Mouse (Mus musculus) hindbrain, postnatal 0 days (tissue): ENCODE data around the gene Rd3. TPM values are rescaled to one million over a fixed set of nuclear protein-coding genes. Genes with fewer than 3 reads are reported as not detected.

Experiments used
- ATAC-seq: fragments of 200-750 bp; cut with Nextera tagmentation; 2 replicates; pipeline ENCODE4 v1.8.0; 2017; ENCODE audit warnings: mild to moderate bottlenecking, moderate TSS enrichment, moderate library complexity
- DNase-seq: peaks from one replicate; pipeline ENCODE4 v3.0.0-alpha.2; 2015; ENCODE audit warnings: low spot score
- H3K27ac ChIP-seq: fragments of 300-500 bp; sonication (generic); 2 replicates; pipeline ENCODE4 v1.5.1; 2014; ENCODE audit warnings: mild to moderate bottlenecking
- H3K27me3 ChIP-seq: fragments of 300-500 bp; sonication (generic); 2 replicates; pipeline ENCODE4 v1.6.1; 2014; ENCODE audit warnings: low read length, mixed read lengths; ENCODE audit not compliant: insufficient read depth
- H3K36me3 ChIP-seq: fragments of 300-500 bp; sonication (generic); 2 replicates; pipeline ENCODE4 v1.6.1; 2014; ENCODE audit warnings: low read length, mixed read lengths; ENCODE audit not compliant: insufficient read depth
- H3K4me1 ChIP-seq: fragments of 300-500 bp; sonication (generic); 2 replicates; pipeline ENCODE4 v1.6.1; 2014; ENCODE audit warnings: antibody characterized with exemption, low read length, mixed read lengths; ENCODE audit not compliant: insufficient read depth
- H3K4me2 ChIP-seq: fragments of 300-500 bp; sonication (generic); 2 replicates; pipeline ENCODE4 v1.6.1; 2014; ENCODE audit warnings: low read depth, mild to moderate bottlenecking, low read length, moderate library complexity, mixed read lengths
- H3K4me3 ChIP-seq: fragments of 300-500 bp; sonication (generic); 2 replicates; pipeline ENCODE4 v1.5.1; 2014; ENCODE audit warnings: low read length
- H3K9ac ChIP-seq: fragments of 300-500 bp; sonication (generic); replicated peaks from 2 replicates; pipeline ENCODE4 v1.6.1; 2014; ENCODE audit warnings: mild to moderate bottlenecking, low read length, moderate library complexity, mixed read lengths
- H3K9me3 ChIP-seq: fragments of 300-500 bp; sonication (generic); 2 replicates; pipeline ENCODE4 v1.6.1; 2016; ENCODE audit warnings: low read length, mixed read lengths
- CTCF ChIP-seq: IDR thresholded peaks from 2 replicates; pipeline ENCODE4 v1.5.1; 2016; ENCODE audit warnings: antibody characterized with exemption, control low read depth, low read depth
- WGBS: fragments of 180-500 bp; shearing (Covaris S2); extraction: QIAGEN DNeasy Blood & Tissue Kit; methylation state at CpG from one replicate; pipeline ENCODE4 v1.1.7; 2014; 5-methylcytosine and 5-hydroxymethylcytosine counted together
- polyA plus RNA-seq: library from polyadenylated mRNA; unstranded; fragments of >200 nt; fragmentation: Nextera tagmentation; extraction: Ambion mirVana; gene quantifications from 2 replicates; pipeline ENCODE4 v1.2.1, GENCODE M21; 2015
- total RNA-seq: library from RNA; depleted of rRNA; stranded (reverse); fragments of >200 nt; gene quantifications from 2 replicates; pipeline ENCODE4 v1.2.3, GENCODE M21; 2014

Rd3 gene
- total and polyA plus RNA-seq, 2 experiments from 2014 or later: 2.2 to 3.0 TPM

DNA sequence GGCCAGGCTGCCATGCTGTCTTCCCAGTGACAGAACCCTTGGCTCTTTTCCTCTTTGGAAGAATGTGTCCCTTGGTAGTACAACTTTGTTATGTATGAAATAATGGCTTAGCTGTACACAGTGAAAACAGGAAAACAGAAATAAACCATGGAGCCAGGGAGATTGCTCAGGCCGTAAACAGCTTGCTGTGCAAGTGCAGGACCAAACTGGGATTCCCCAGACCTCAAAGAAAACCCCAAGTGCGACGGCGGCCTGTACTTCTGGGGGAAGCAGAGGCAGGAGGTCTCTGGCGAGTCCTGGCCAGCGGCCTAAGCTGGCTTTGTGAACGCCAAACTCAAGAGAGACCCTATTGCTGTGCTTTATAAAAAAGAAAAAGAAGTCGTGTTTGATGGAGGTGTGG is 28.6 kb upstream of the Rd3 start:
- no peaks in the 10 kb centered on the region for H3K36me3 ChIP-seq
- no peaks in the 10 kb centered on the region for H3K9me3 ChIP-seq
- no peak overlapping the region for H3K4me2 ChIP-seq
- ATAC-seq (no peak), DNase-seq (no peak)
- no peaks in the 10 kb centered on the region for H3K4me1 ChIP-seq
- no peak overlapping the region for H3K27ac ChIP-seq
- no peaks in the 10 kb centered on the region for H3K27me3 ChIP-seq
- 69% methylated on average over 8 of the region's 8 CpGs for WGBS
- no peak overlapping the region for H3K4me3 ChIP-seq
- no peak overlapping the region for H3K9ac ChIP-seq
- TF ChIP-seq CTCF: no peak

DNA sequence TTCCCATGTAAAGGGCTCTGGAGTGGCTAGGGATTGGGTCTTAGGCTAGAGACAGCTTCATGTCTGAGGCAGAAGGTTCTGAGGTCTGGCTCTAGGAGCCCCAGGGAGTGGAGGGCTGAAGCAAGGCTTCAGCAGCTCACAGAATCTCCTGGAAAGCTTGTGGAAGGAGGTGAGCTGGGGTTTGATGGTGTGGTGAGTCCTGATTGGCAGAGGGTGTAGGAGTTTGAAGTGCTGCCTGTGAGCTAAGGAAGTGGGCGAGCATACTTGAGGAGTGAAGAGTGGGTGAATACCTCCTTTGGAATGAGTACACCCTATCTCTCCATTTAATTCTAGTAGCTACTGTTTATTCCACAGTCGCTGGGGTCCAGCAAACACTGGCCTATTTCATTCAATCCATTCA is 26.6 kb upstream of the Rd3 start:
- DNase-seq: no peak
- no peaks in the 10 kb centered on the region for H3K36me3 ChIP-seq
- no peaks in the 10 kb centered on the region for H3K27me3 ChIP-seq
- 61% methylated on average over 2 of the region's 2 CpGs for WGBS
- no peak overlapping the region for H3K4me2 ChIP-seq
- H3K4me3 ChIP-seq: no peak overlapping the region
- H3K27ac ChIP-seq: no peak overlapping the region
- TF ChIP-seq CTCF: no peak
- no peaks in the 10 kb centered on the region for H3K4me1 ChIP-seq
- no peak for ATAC-seq
- H3K9me3 ChIP-seq: no peaks in the 10 kb centered on the region
- no peak overlapping the region for H3K9ac ChIP-seq

DNA sequence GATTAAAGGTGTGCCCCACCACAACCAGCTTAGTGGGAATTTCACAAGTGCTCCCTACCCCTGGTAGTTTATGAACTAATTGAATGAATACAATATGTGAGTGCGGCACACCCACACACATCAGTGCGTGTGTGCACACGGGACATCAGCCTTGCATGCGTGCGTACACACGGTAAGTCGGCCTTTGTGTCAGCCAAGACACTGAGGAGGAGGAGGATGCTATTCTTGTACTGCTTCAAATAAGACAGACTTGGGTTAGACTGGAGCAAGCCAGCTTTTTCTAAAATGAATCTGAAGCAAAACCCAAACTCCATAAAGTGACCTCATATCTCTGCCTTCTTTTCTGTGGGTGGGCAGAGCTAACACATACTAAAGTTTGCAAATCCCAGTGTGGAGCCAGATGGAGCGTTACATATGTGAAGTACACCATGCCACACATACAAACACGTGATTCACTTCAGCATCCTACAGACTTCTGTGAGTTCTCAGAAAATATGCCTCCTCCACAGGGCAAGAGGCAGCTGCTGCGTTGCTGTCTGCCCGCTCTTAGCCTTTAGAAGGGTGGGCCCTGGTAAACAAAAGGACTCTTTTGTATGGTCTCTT is 24.3 kb upstream of the Rd3 start:
- H3K27ac ChIP-seq: no peak overlapping the region
- no peak overlapping the region for H3K4me2 ChIP-seq
- H3K4me3 ChIP-seq: no peak overlapping the region
- no peak for ATAC-seq
- H3K9ac ChIP-seq: no peak overlapping the region
- H3K9me3 ChIP-seq: no peaks in the 10 kb centered on the region
- DNase-seq: no peak
- TF ChIP-seq CTCF: no peak
- no peaks in the 10 kb centered on the region for H3K4me1 ChIP-seq
- no peaks in the 10 kb centered on the region for H3K36me3 ChIP-seq
- WGBS: 85% methylated on average over 11 of the region's 11 CpGs
- H3K27me3 ChIP-seq: no peaks in the 10 kb centered on the region

DNA sequence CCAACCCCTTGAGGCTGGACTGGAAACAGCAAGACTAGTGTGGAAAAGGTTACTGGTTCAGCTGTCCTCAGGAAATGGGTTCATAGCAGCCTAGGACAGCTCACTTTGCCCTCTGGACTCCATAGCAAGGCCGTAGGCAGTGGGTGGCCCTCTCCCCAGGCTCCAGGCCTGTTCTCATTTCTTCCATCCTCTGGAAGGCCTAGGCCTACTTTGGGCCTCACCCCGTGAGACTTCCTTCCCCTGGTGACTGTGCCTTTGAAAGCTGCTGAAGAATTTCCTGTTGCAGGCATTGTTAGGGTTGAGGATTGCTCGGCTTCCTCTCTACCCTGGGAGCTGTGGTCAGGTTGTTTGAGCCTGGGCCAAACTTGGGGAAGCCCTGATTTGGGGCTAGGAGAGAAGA is 22.1 kb upstream of the Rd3 start:
- Histone ChIP-seq H3K27ac (no peak overlapping the region), H3K4me2 (no peak overlapping the region), H3K36me3 (no peaks in the 10 kb centered on the region), H3K9ac (no peak overlapping the region), H3K4me3 (no peak overlapping the region), H3K4me1 (no peaks in the 10 kb centered on the region), H3K9me3 (no peaks in the 10 kb centered on the region), H3K27me3 (no peaks in the 10 kb centered on the region)
- no peak for TF ChIP-seq CTCF
- 68% methylated on average over 3 of the region's 3 CpGs for WGBS
- DNase-seq: no peak
- ATAC-seq: no peak

DNA sequence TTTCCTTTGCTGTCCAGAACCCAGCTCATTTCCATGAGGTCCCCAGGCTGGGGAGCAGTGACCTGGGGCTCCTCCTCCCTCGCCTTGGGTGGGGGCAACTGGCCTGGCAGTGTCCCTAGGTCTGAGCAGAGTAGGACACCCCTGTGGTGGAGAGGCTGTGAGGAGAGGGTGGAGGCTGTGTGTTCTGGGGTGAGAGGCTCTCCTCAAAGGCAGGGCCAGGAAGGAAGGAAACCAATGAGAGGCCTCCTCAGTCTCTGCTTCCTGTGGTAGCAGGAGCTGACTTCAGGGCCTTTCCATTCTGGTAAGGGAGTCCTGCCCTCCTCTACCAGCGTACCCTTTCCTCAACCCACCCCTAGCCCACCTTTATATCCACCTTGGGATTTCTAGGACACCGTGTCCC is 20.9 kb upstream of the Rd3 start:
- ATAC-seq: 0 out of 2 replicates have a peak, but pooled peaks have one; percentile 27
- DNase-seq: no peak
- H3K36me3 ChIP-seq: no peaks in the 10 kb centered on the region
- no peak overlapping the region for H3K4me3 ChIP-seq
- no peak for TF ChIP-seq CTCF
- H3K4me1 ChIP-seq: no peaks in the 10 kb centered on the region
- H3K27ac ChIP-seq: peak overlapping the region; percentile 56; the same call in 1 of the 2 replicates
- no peaks in the 10 kb centered on the region for H3K27me3 ChIP-seq
- WGBS: 70% methylated on average over 3 of the region's 3 CpGs
- H3K9ac ChIP-seq: no peak overlapping the region
- no peaks in the 10 kb centered on the region for H3K9me3 ChIP-seq
- no peak overlapping the region for H3K4me2 ChIP-seq

DNA sequence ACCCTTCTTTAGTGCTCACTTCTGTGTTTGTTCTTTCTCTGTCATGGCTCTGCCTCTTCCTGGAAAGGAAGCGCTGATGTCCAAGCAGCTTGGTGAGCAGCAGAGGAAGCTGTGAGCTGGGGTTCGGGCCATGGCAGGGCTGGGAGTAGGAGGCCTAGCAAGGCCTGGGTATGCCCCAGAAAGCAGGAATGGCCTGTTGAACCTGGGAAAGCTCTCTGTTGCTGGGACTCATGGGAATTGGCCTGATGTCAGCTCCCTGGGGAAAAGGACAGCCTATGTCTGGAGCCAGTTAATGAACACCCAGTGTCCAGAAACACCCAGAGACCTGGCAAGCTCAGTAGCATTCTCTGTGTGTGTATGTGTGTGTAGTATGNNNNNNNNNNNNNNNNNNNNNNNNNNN is 20.3 kb upstream of the Rd3 start:
- DNase-seq (peak; percentile 28), ATAC-seq (no peak)
- 87% methylated on average over 2 of the region's 2 CpGs for WGBS
- no peak overlapping the region for H3K4me2 ChIP-seq
- H3K4me3 ChIP-seq: no peak overlapping the region
- no peaks in the 10 kb centered on the region for H3K9me3 ChIP-seq
- H3K9ac ChIP-seq: no peak overlapping the region
- peak overlapping the region; percentile 56; the same call in 1 of the 2 replicates for H3K27ac ChIP-seq
- H3K36me3 ChIP-seq: no peaks in the 10 kb centered on the region
- no peak for TF ChIP-seq CTCF
- H3K4me1 ChIP-seq: no peaks in the 10 kb centered on the region
- no peaks in the 10 kb centered on the region for H3K27me3 ChIP-seq

DNA sequence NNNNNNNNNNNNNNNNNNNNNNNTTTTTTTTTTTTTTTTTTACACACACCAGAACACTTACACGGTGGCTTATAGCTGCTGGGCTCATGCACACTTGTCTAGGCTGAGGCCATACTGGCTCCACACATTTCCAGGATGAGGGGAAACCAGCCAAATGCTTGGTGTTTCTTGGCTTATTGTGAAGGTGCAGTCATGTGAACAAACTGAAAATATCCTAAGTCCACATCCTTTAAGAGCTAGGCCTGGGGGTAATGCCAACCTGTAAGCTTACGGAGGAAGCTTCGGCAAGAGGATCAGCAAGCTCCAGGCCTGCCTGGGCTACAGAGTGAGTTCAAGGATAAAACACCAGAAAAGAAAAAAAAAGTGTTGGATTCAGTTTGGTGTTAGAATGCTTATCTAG is 19.8 kb upstream of the Rd3 start:
- TF ChIP-seq CTCF: no peak
- H3K27me3 ChIP-seq: no peaks in the 10 kb centered on the region
- 63% methylated on average over 3 of the region's 3 CpGs for WGBS
- H3K9ac ChIP-seq: no peak overlapping the region
- no peaks in the 10 kb centered on the region for H3K36me3 ChIP-seq
- no peak overlapping the region for H3K27ac ChIP-seq
- H3K4me1 ChIP-seq: no peaks in the 10 kb centered on the region
- no peak for DNase-seq
- ATAC-seq: no peak
- no peak overlapping the region for H3K4me2 ChIP-seq
- H3K9me3 ChIP-seq: no peaks in the 10 kb centered on the region
- H3K4me3 ChIP-seq: no peak overlapping the region
